Mouse (Mus musculus): Measurements from ENCODE around the gene Edil3. TPM values are rescaled to one million over a fixed set of nuclear protein-coding genes. Genes with fewer than 3 reads are reported as not detected.

Edil3 gene
- polyA plus RNA-seq, 1 experiment: not detected

DNA sequence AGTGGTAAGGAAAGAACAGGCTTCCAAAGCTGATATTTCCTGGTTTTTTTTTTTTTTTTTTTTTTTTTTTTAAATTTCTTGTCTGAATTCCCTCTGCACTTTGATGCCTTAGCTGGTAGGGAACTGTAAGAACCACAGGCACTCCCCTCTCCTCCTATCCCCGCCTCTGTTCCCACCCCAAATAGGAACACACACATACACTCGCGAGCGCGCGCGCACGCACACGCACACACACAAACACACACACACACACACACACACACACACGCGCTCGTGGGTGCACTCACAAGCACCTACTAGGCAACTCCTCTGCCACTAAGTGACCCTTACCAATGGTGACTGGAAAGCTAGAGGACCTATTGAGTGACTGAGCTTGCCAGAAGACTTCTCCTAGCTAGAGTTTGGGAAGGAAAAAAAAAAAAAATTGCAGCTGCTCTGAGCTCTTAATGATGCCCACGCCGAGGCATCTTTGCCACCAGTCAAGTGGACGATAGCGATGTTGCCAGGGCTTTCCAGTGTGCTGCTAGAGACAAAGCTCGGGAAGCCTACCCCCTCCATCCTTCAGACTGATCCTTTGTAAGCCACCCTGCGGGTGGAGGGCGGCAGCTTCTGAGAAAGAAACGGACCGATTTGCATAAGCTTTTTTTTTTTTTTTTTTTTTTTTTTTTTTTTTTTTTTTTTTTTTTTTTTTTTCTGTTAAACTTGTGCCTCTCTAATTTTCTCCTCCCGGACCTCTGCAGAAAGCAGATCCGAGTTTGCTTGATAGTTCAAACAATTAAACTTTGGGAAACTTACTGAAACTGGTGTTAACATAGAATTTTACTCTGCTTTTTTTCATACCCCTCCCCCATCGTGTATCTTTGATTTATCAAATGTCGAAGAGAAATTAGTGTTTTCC, 2.5 kb downstream of the Edil3 start:
- no peak overlapping the region for H3K4me3 ChIP-seq (replicated peaks)

DNA sequence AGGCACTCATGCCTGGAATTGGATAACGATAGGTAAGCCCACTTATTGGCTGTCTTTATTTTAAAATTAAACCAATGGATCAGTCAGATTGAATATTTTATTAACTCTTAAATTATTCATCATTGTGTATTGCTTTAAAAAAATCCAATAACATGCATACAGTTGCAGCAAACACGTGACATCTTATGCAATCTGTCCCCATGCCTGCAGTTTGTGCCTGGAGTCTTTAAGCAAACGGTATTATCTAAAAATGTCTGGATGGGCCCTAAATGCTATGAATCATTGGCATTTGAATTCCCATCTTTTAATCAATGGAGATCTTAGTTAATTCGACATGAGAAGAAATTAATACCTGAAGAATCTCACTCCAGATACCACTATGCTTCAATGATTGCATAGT, 3.2 kb downstream of the Edil3 start:
- TF ChIP-seq GATA1 (IDR thresholded peaks at IDR 0.05; ENCODE audit: low read length): no peak
- Histone ChIP-seq H3K9me3 (ENCODE audit: control insufficient read depth, low read length) (no peaks in the 10 kb centered on the region), H3K27me3 (ENCODE audit: control insufficient read depth) (peaks cover 33% of the 10 kb centered on the region), H3K36me3 (ENCODE audit: control insufficient read depth) (no peaks in the 10 kb centered on the region), H3K4me1 (ENCODE audit: control insufficient read depth) (no peaks in the 10 kb centered on the region), H3K4me3 (replicated peaks) (no peak overlapping the region)

More for the DNA sequence above, 2.5 kb downstream of the Edil3 start:
- Histone ChIP-seq H3K4me1 (ENCODE audit: control insufficient read depth) (no peaks in the 10 kb centered on the region), H3K27me3 (ENCODE audit: control insufficient read depth) (peaks cover 33% of the 10 kb centered on the region), H3K9me3 (ENCODE audit: control insufficient read depth, low read length) (no peaks in the 10 kb centered on the region), H3K36me3 (ENCODE audit: control insufficient read depth) (no peaks in the 10 kb centered on the region)
- TF ChIP-seq TAL1 (IDR thresholded peaks at IDR 0.05; ENCODE audit: low read length): no peak
- no peak for TF ChIP-seq GATA1 (IDR thresholded peaks at IDR 0.05; ENCODE audit: low read length)

DNA sequence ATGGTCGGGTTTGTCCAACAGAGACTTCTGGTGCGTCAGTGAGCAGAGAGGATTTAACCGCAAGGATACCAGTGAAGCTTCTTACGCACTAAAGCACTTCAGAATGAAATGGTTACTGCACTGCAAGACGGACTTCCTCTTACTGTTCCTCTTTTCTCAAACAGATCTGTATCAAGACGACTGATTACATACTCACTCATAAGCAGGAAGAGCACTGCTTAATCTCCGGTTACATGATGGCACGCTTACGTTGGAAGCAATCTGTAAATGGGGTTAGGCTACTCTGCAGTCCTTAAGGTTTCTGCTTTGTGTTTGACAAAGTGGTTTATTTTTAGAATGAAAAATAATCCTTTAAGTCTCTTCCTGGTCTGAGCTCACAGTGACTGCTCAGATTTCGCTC, 7.1 kb downstream of the Edil3 start:
- Histone ChIP-seq H3K4me1 (ENCODE audit: control insufficient read depth) (no peaks in the 10 kb centered on the region), H3K4me3 (replicated peaks) (no peak overlapping the region)

DNA sequence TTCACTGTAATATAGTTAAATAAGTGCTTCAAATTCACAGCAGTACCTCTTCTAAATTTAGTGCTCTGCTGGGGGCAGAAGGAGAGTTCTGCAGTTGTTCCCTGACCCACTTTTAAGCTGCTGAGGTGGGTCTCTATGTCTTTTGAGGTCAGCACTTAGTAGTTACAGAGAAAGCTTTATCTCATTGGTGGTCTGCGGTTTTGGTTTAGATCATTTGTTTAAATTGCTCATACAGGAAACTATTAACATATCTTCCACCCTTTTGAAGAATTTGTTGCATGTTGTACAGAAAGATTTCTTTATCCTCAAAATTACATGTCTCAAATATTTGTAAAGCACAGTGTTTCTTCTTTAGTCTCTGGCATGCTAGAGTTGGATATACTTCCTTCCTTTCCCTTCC, 12.5 kb downstream of the Edil3 start:
- TF ChIP-seq TAL1 (IDR thresholded peaks at IDR 0.05; ENCODE audit: low read length) (no peak), GATA1 (IDR thresholded peaks at IDR 0.05; ENCODE audit: low read length) (no peak)
- Histone ChIP-seq H3K36me3 (ENCODE audit: control insufficient read depth) (no peaks in the 10 kb centered on the region), H3K4me3 (replicated peaks) (no peak overlapping the region), H3K9me3 (ENCODE audit: control insufficient read depth, low read length) (no peaks in the 10 kb centered on the region), H3K4me1 (ENCODE audit: control insufficient read depth) (no peaks in the 10 kb centered on the region), H3K27me3 (ENCODE audit: control insufficient read depth) (no peaks in the 10 kb centered on the region)

More for the DNA sequence above, 7.1 kb downstream of the Edil3 start:
- H3K36me3 ChIP-seq (ENCODE audit: control insufficient read depth): no peaks in the 10 kb centered on the region
- TF ChIP-seq TAL1 (IDR thresholded peaks at IDR 0.05; ENCODE audit: low read length): no peak
- no peak for TF ChIP-seq GATA1 (IDR thresholded peaks at IDR 0.05; ENCODE audit: low read length)
- no peaks in the 10 kb centered on the region for H3K9me3 ChIP-seq (ENCODE audit: control insufficient read depth, low read length)
- peaks cover 4% of the 10 kb centered on the region; the same call in 1 of the 2 replicates for H3K27me3 ChIP-seq (ENCODE audit: control insufficient read depth)

DNA sequence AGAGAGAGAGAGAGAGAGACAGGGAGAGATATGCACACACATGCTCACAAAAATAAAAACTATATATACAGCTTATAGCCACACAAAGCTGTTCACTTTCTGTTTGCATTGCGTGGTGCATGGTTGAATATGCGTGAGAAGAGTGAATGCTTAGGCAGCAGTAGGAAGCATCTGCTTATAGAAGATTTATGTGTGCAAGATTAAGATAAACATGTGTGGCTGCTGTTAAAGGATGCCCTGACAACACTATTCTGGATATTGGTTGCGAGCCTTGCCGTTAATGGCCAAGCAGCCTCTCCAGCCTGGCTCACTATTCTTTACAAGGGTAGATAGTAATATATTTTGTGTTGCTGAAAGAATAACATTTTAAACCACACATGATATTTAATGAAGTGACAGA, 28.5 kb downstream of the Edil3 start:
- H3K36me3 ChIP-seq (ENCODE audit: control insufficient read depth): no peaks in the 10 kb centered on the region
- no peaks in the 10 kb centered on the region for H3K4me1 ChIP-seq (ENCODE audit: control insufficient read depth)
- H3K27me3 ChIP-seq (ENCODE audit: control insufficient read depth): no peaks in the 10 kb centered on the region
- no peaks in the 10 kb centered on the region for H3K9me3 ChIP-seq (ENCODE audit: control insufficient read depth, low read length)
- TF ChIP-seq GATA1 (IDR thresholded peaks at IDR 0.05; ENCODE audit: low read length): no peak
- TF ChIP-seq TAL1 (IDR thresholded peaks at IDR 0.05; ENCODE audit: low read length): no peak
- no peak overlapping the region for H3K4me3 ChIP-seq (replicated peaks)

DNA sequence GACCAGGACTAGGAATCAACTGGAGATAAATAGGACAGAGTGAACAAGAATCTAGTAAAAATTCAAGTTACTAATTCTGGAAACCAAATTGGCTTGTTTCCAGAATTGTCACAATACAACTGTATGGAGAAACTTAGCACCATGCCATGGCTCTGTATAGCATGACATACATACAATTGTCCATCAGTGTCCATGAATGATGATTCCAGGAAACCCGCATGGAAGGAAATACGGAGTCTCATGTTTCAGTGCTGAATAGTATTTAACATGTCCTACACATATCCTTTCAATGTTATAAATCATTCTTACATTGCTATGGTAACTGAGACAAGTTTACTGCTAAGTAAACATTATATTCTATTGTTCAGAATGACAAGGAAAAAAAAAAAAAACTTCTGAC, 58.7 kb downstream of the Edil3 start:
- H3K27me3 ChIP-seq (ENCODE audit: control insufficient read depth): no peaks in the 10 kb centered on the region
- no peak overlapping the region for H3K4me3 ChIP-seq (replicated peaks)
- no peaks in the 10 kb centered on the region for H3K4me1 ChIP-seq (ENCODE audit: control insufficient read depth)
- no peaks in the 10 kb centered on the region for H3K36me3 ChIP-seq (ENCODE audit: control insufficient read depth)
- H3K9me3 ChIP-seq (ENCODE audit: control insufficient read depth, low read length): no peaks in the 10 kb centered on the region
- TF ChIP-seq GATA1 (IDR thresholded peaks at IDR 0.05; ENCODE audit: low read length): no peak
- TF ChIP-seq TAL1 (IDR thresholded peaks at IDR 0.05; ENCODE audit: low read length): no peak

DNA sequence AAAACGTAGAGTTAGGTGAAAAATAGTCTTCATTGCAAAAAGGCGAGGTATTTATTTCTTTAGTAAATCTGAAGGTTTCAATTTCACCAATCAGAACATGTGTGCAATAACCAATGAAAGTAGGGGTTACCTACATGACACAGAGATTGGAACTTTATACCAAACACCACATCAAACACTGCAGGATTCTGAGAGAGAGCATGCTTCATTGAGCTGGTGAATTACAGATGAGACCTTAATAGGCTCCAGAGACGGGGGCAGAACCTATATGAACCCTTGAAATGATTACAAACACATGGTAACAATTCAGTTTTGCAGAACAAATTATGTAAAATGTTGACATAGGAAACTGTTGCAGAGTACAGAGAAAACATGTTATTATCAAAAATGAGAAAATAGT, 69.5 kb downstream of the Edil3 start:
- H3K36me3 ChIP-seq (ENCODE audit: control insufficient read depth): no peaks in the 10 kb centered on the region
- no peak overlapping the region for H3K4me3 ChIP-seq (replicated peaks)
- TF ChIP-seq GATA1 (IDR thresholded peaks at IDR 0.05; ENCODE audit: low read length): no peak
- no peak for TF ChIP-seq TAL1 (IDR thresholded peaks at IDR 0.05; ENCODE audit: low read length)
- H3K9me3 ChIP-seq (ENCODE audit: control insufficient read depth, low read length): no peaks in the 10 kb centered on the region
- no peaks in the 10 kb centered on the region for H3K27me3 ChIP-seq (ENCODE audit: control insufficient read depth)
- no peaks in the 10 kb centered on the region for H3K4me1 ChIP-seq (ENCODE audit: control insufficient read depth)

DNA sequence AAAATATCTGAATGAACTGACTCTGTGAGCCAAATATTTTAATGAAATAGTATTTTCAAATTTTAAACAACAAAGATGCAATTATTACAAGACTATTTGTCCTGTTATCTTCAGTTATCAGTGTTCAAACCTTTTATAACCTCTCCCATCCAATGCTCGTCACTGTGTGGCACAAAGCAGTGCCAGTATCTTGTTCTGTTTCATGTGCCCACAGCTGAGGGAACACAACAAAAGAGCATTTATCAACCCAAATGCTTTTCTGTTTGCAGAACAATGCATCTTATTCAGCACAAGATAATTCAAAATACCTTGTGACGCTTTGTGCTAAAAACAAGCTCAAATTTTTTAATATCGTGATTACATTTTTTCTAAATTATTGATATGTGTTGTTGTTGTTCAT, 78.8 kb downstream of the Edil3 start:
- no peaks in the 10 kb centered on the region for H3K4me1 ChIP-seq (ENCODE audit: control insufficient read depth)
- no peaks in the 10 kb centered on the region for H3K36me3 ChIP-seq (ENCODE audit: control insufficient read depth)
- no peak overlapping the region for H3K4me3 ChIP-seq (replicated peaks)
- no peaks in the 10 kb centered on the region for H3K9me3 ChIP-seq (ENCODE audit: control insufficient read depth, low read length)
- H3K27me3 ChIP-seq (ENCODE audit: control insufficient read depth): no peaks in the 10 kb centered on the region
- TF ChIP-seq GATA1 (IDR thresholded peaks at IDR 0.05; ENCODE audit: low read length) (no peak), TAL1 (IDR thresholded peaks at IDR 0.05; ENCODE audit: low read length) (no peak)

DNA sequence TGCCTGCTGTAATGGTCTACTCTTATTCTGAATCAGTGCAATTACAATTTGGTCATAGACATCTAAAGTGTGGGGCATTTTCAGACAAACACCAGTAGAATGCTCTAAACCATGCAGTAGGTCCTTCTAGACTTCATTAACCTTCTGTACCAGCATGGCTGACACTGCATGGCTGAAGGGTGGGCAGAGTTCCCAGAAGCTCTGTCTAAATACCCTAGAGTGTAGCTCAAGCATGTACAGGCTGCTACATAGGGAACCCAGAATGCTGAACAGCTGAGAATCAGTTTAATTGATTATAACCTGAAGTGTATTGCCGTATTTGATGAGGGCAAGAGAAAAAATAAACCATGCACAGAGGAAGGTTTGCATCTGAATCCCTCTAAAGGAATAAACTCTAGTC, 86.1 kb downstream of the Edil3 start:
- Histone ChIP-seq H3K4me3 (replicated peaks) (no peak overlapping the region), H3K36me3 (ENCODE audit: control insufficient read depth) (no peaks in the 10 kb centered on the region)
- TF ChIP-seq TAL1 (IDR thresholded peaks at IDR 0.05; ENCODE audit: low read length): no peak

More for the DNA sequence above, 86.1 kb downstream of the Edil3 start:
- H3K27me3 ChIP-seq (ENCODE audit: control insufficient read depth): no peaks in the 10 kb centered on the region
- no peaks in the 10 kb centered on the region for H3K4me1 ChIP-seq (ENCODE audit: control insufficient read depth)
- no peaks in the 10 kb centered on the region for H3K9me3 ChIP-seq (ENCODE audit: control insufficient read depth, low read length)

Data from erythroblast, embryonic 14.5 days (primary cell).